Mouse (Mus musculus): ENCODE results near the gene Kank1.

- no peak for TF ChIP-seq CTCF (IDR thresholded peaks at IDR 0.05; ENCODE audit: low read depth)
- no peak for TF ChIP-seq EP300 (IDR thresholded peaks at IDR 0.05; ENCODE audit: low read depth)
Measured at GRCm38 (mm10) chr19:25345972-25346371, 109.2 kb downstream of the Kank1 start.

Measured in heart, postnatal 0 days (tissue).